Mouse (Mus musculus) hematopoietic stem cell, adult 5-6 weeks (primary cell): ENCODE measurements around the gene Fbxw20. TPM values are rescaled to one million over a fixed set of nuclear protein-coding genes. Genes with fewer than 3 reads are reported as not detected.
"Not testable (repeated sequence)": the region's sequence is repeated elsewhere in the genome, so short reads cannot be mapped to it uniquely, and the experiment has no call there.

Experiments used
- ATAC-seq, 2 experiments: fragments of 125-278 bp in 1 of 2; replicated peaks in 1 of 2; 2 replicates each; pipeline ENCODE4 v1.8.0; 2016 to 2017; ENCODE audit warnings: inconsistent platforms in 2 of 2, mild to moderate bottlenecking in 2 of 2, moderate number of reproducible peaks in 2 of 2, low read depth in 1 of 2, moderate TSS enrichment in 1 of 2; ENCODE audit not compliant: low FRiP score in 2 of 2, poor library complexity in 2 of 2, severe bottlenecking in 2 of 2, insufficient read depth in 1 of 2, low TSS enrichment in 1 of 2
- total RNA-seq: library from RNA; stranded (forward); fragments of 172-1452, 232-1000 nt; gene quantifications from 2 replicates; pipeline ENCODE4 v1.2.3, GENCODE M21; 2017

Gene Fbxw20
- not detected in 2 replicates for total RNA-seq

- no peak for ATAC-seq
Observed at GRCm38 (mm10) chr9:109234654-109235053, at the start of gene Fbxw20. Gene Fbxw20, minus strand, starts transcription at chr9:109234754.

GRCm38 (mm10) chr9:109263041-109263440 lies 28.5 kb upstream of the Fbxw20 start:
- no peak for ATAC-seq

GRCm38 (mm10) chr9:109218449-109218848 lies 16.1 kb downstream of the Fbxw20 start:
- ATAC-seq, result no peak

- ATAC-seq, result not testable (repeated sequence)
Observed at GRCm38 (mm10) chr9:109201347-109201746, 33.2 kb downstream of the Fbxw20 start.

GRCm38 (mm10) chr9:109200349-109200748 lies 34.2 kb downstream of the Fbxw20 start:
- no peak for ATAC-seq

GRCm38 (mm10) chr9:109199353-109199752 lies 35.2 kb downstream of the Fbxw20 start:
- ATAC-seq, result no peak

- not testable (repeated sequence) for ATAC-seq
Observed at GRCm38 (mm10) chr9:109195875-109196274, 38.7 kb downstream of the Fbxw20 start, which contains the start of gene Fbxw13. Gene Fbxw13, minus strand, starts transcription at chr9:109195975.

GRCm38 (mm10) chr9:109177208-109177607 lies 57.3 kb downstream of the Fbxw20 start:
- ATAC-seq, result no peak

- ATAC-seq, result no peak
Observed at GRCm38 (mm10) chr9:109176301-109176700, 58.3 kb downstream of the Fbxw20 start.

Other genes starting within 250 kb of the Fbxw20 start
- not detected in 2 replicates for gene Ucn2, start 248.7 kb downstream of the Fbxw20 start, total RNA-seq
- gene Pfkfb4, start 243.0 kb downstream of the Fbxw20 start, total RNA-seq, result 15.3 and 40.1 TPM in 2 replicates
- 416 and 906 TPM in 2 replicates for gene Shisa5, start 196.2 kb downstream of the Fbxw20 start, total RNA-seq
- 5.9 and 13.9 TPM in 2 replicates for gene Trex1, start 175.0 kb downstream of the Fbxw20 start, total RNA-seq
- gene Atrip, start 160.6 kb downstream of the Fbxw20 start, total RNA-seq, result 20.9 and 25.5 TPM in 2 replicates
- gene Ccdc51, start 152.3 kb downstream of the Fbxw20 start, total RNA-seq, result 13.3 and 17.6 TPM in 2 replicates
- gene Tma7, start 152.2 kb downstream of the Fbxw20 start, total RNA-seq, result 60.9 and 142 TPM in 2 replicates
- gene Plxnb1, start 139.4 kb downstream of the Fbxw20 start, total RNA-seq, result 0.60 and 1.1 TPM in 2 replicates
- not detected in 2 replicates for gene Fbxw21, start 72.7 kb downstream of the Fbxw20 start, total RNA-seq
- not detected in 2 replicates for gene Fbxw13, start 38.8 kb downstream of the Fbxw20 start, total RNA-seq
- gene Fbxw14, start 52.9 kb upstream of the Fbxw20 start, total RNA-seq, result not detected in 2 replicates
- not detected in 2 replicates for gene Fbxw28, start 104.9 kb upstream of the Fbxw20 start, total RNA-seq
- gene Fbxw22, start 169.5 kb upstream of the Fbxw20 start, total RNA-seq, result not detected in 2 replicates
- gene Fbxw16, start 214.4 kb upstream of the Fbxw20 start, total RNA-seq, result not detected in 2 replicates